In genomic region chr9:104269944-104270343, GRCm38 (mm10) we compare ENCODE assay signal across 25 mouse cellular contexts. TPM values are rescaled to one million over a fixed set of nuclear protein-coding genes. Genes with fewer than 3 reads are reported as not detected.
A peak's percentile ranks its signal among the peaks of the same experiment; 100 is the strongest.
DNase-seq lines count a peak whose midpoint lies in the region; ATAC-seq and TF ChIP-seq lines count a peak whose summit lies in the region.
"Had no signal": no experiment of that assay in that cellular context is flagged by ENCODE, and none has a peak within 500 bp of the region (broad histone marks: within the 10 kb centered on the region; RNA-seq: fewer than 3 reads in every experiment).

No protein-coding gene starts in this region.

- H3K4me1 ChIP-seq in kidney, embryonic 15.5 days, result no peaks in the 10 kb centered on the region
- peaks cover 18% of the 10 kb centered on the region for H3K4me1 ChIP-seq in bone marrow macrophage, adult 2 months (ENCODE audit: control insufficient read depth, insufficient read depth, low read length)
- H3K4me1 ChIP-seq in intestine, embryonic 15.5 days (replicated peaks), result no peaks in the 10 kb centered on the region
- H3K4me1 ChIP-seq in small intestine, adult 2 months (ENCODE audit: control insufficient read depth, insufficient read depth, insufficient read length, low read length), result peaks cover 11% of the 10 kb centered on the region
- H3K4me1 ChIP-seq in forebrain, embryonic 12.5 days, result peaks cover 4% of the 10 kb centered on the region; the same call in 1 of the 2 replicates
- H3K4me1 ChIP-seq: embryonic facial prominence, embryonic 13.5 days; forebrain, embryonic 10.5 days; heart, embryonic 12.5 days; hindbrain, embryonic 15.5 days; liver, embryonic 15.5 days; midbrain, embryonic 13.5 days had no signal

- no peak for TF ChIP-seq CTCF in bone marrow macrophage, adult 2 months (IDR thresholded peaks at IDR 0.05; ENCODE audit: low read depth, low read length)
- no peak for TF ChIP-seq CTCF in small intestine, adult 2 months (IDR thresholded peaks at IDR 0.05; ENCODE audit: extremely low read depth, insufficient read length, insufficient replicate concordance, low read depth, low read length)
- TF ChIP-seq CTCF in gastrocnemius, adult 2 months (IDR thresholded peaks at IDR 0.05), result no peak

- H3K4me3 ChIP-seq in kidney, embryonic 15.5 days (replicated peaks), result no peak overlapping the region
- H3K4me3 ChIP-seq in bone marrow macrophage, adult 2 months (ENCODE audit: insufficient read depth, low read length), result no peak overlapping the region
- no peak overlapping the region for H3K4me3 ChIP-seq in intestine, embryonic 15.5 days (replicated peaks)
- H3K4me3 ChIP-seq in small intestine, adult 2 months (ENCODE audit: low read depth, low read length), result no peak overlapping the region
- no peak overlapping the region for H3K4me3 ChIP-seq in gastrocnemius, adult 2 months
- no peak overlapping the region for H3K4me3 ChIP-seq in forebrain, embryonic 12.5 days (replicated peaks)
- H3K4me3 ChIP-seq: embryonic facial prominence, embryonic 13.5 days; forebrain, embryonic 10.5 days; heart, embryonic 12.5 days; hindbrain, embryonic 15.5 days; liver, embryonic 15.5 days; midbrain, embryonic 13.5 days had no signal

- H3K9ac ChIP-seq in kidney, embryonic 15.5 days, result no peak overlapping the region
- H3K9ac ChIP-seq in intestine, embryonic 15.5 days, result no peak overlapping the region
- H3K9ac ChIP-seq in forebrain, embryonic 12.5 days, result no peak overlapping the region
- H3K9ac ChIP-seq: embryonic facial prominence, embryonic 13.5 days; heart, embryonic 12.5 days; hindbrain, embryonic 15.5 days; liver, embryonic 15.5 days; lung, embryonic 14.5 days; midbrain, embryonic 13.5 days had no signal

- TF ChIP-seq POLR2A in bone marrow macrophage, adult 2 months (IDR thresholded peaks at IDR 0.05; ENCODE audit: borderline replicate concordance, low read depth, low read length), result no peak
- no peak for TF ChIP-seq POLR2A in small intestine, adult 2 months (IDR thresholded peaks at IDR 0.05; ENCODE audit: low read depth, low read length)

- ATAC-seq in kidney, embryonic 15.5 days (replicated peaks; ENCODE audit: low FRiP score), result no peak
- 0 out of 2 replicates have a peak, but pooled peaks have one; percentile 13 for ATAC-seq in intestine, embryonic 15.5 days
- no peak for ATAC-seq in forebrain, embryonic 12.5 days (ENCODE audit: low FRiP score)
- ATAC-seq: activated CD4-positive, CD25-positive, alpha-beta regulatory T cell, adult 4 months; forebrain, embryonic 16.5 days; midbrain, embryonic 13.5 days had no signal

- H3K4me2 ChIP-seq in kidney, embryonic 15.5 days, result no peak overlapping the region
- H3K4me2 ChIP-seq in intestine, embryonic 15.5 days (replicated peaks), result 0 out of 2 replicates have a peak overlapping the region, but pooled peaks have one; percentile 18
- no peak overlapping the region for H3K4me2 ChIP-seq in forebrain, embryonic 12.5 days
- H3K4me2 ChIP-seq: embryonic facial prominence, embryonic 13.5 days; heart, embryonic 12.5 days; hindbrain, embryonic 15.5 days; liver, embryonic 15.5 days; lung, embryonic 14.5 days; midbrain, embryonic 13.5 days had no signal

- no peaks in the 10 kb centered on the region for H3K27me3 ChIP-seq in kidney, embryonic 15.5 days
- no peaks in the 10 kb centered on the region for H3K27me3 ChIP-seq in intestine, embryonic 15.5 days (replicated peaks)
- H3K27me3 ChIP-seq in small intestine, adult 2 months (ENCODE audit: control insufficient read depth, insufficient read depth, low read length), result no peaks in the 10 kb centered on the region
- no peaks in the 10 kb centered on the region for H3K27me3 ChIP-seq in forebrain, embryonic 12.5 days
- H3K27me3 ChIP-seq: embryonic facial prominence, embryonic 13.5 days; heart, embryonic 12.5 days; liver, embryonic 15.5 days; midbrain, embryonic 13.5 days had no signal

- intact Hi-C loops in gastrocnemius, adult 2 months (cut with DNase I), result no loop called here

- no peak for DNase-seq in kidney, adult 8-10 months
- no peak for DNase-seq in gastrocnemius, adult 2 months
- DNase-seq: adrenal gland, adult 2 months; cerebellum, adult 18-20 months; cerebellum, postnatal 10 days; gastrocnemius, postnatal 14 days; heart, postnatal 4 days; layer of hippocampus, postnatal 36 days; right cerebral cortex, postnatal 14 days; thymus, postnatal 25 days had no signal

- H3K9me3 ChIP-seq in kidney, embryonic 15.5 days (replicated peaks), result no peaks in the 10 kb centered on the region
- no peaks in the 10 kb centered on the region for H3K9me3 ChIP-seq in intestine, embryonic 15.5 days
- no peaks in the 10 kb centered on the region for H3K9me3 ChIP-seq in forebrain, embryonic 12.5 days
- H3K9me3 ChIP-seq: embryonic facial prominence, embryonic 13.5 days; forebrain, embryonic 10.5 days; heart, embryonic 12.5 days; hindbrain, embryonic 15.5 days; liver, embryonic 15.5 days; midbrain, embryonic 13.5 days had no signal

- 51% methylated on average over 3 of the region's 3 CpGs for WGBS in kidney, embryonic 15.5 days
- WGBS in intestine, embryonic 15.5 days, result 72% methylated on average over 3 of the region's 3 CpGs
- WGBS in small intestine, adult 2 months, result 58% methylated on average over 3 of the region's 3 CpGs
- 79% methylated on average over 3 of the region's 3 CpGs for WGBS in forebrain, embryonic 12.5 days

- H3K27ac ChIP-seq in kidney, embryonic 15.5 days, result 0 out of 2 replicates have a peak overlapping the region, but pooled peaks have one; percentile 27
- H3K27ac ChIP-seq in bone marrow macrophage, adult 2 months (ENCODE audit: insufficient read depth, low read depth, low read length), result peak overlapping the region; percentile 73
- no peak overlapping the region for H3K27ac ChIP-seq in intestine, embryonic 15.5 days
- peak overlapping the region; percentile 57 for H3K27ac ChIP-seq in small intestine, adult 2 months (ENCODE audit: insufficient read depth, low read depth, low read length)
- no peak overlapping the region for H3K27ac ChIP-seq in gastrocnemius, adult 2 months
- H3K27ac ChIP-seq in forebrain, embryonic 12.5 days, result no peak overlapping the region
- H3K27ac ChIP-seq: embryonic facial prominence, embryonic 13.5 days; hindbrain, embryonic 15.5 days; kidney, postnatal 0 days; liver, embryonic 15.5 days had no signal

- no peaks in the 10 kb centered on the region for H3K36me3 ChIP-seq in kidney, embryonic 15.5 days
- H3K36me3 ChIP-seq in intestine, embryonic 15.5 days, result no peaks in the 10 kb centered on the region
- H3K36me3 ChIP-seq in small intestine, adult 2 months (ENCODE audit: control insufficient read depth, insufficient read depth, low read length), result no peaks in the 10 kb centered on the region
- no peaks in the 10 kb centered on the region for H3K36me3 ChIP-seq in forebrain, embryonic 12.5 days (replicated peaks)
- H3K36me3 ChIP-seq: embryonic facial prominence, embryonic 13.5 days; forebrain, embryonic 10.5 days; heart, embryonic 12.5 days; hindbrain, embryonic 15.5 days; liver, embryonic 15.5 days; midbrain, embryonic 13.5 days had no signal

RNA-seq across cellular contexts. Expression of gene Dnajc13, which starts 7.2 kb away (rescaled TPM):
- polyA plus RNA-seq in kidney, embryonic 15.5 days (2015; fragmentation: Nextera tagmentation; extraction: Ambion mirVana), result 19.9 and 23.0 TPM in 2 replicates
- 65.0 and 86.1 TPM in 2 replicates for polyA plus RNA-seq in bone marrow macrophage, adult 2 months (2012; ENCODE audit: insufficient read depth, insufficient read length, missing spikeins)
- 19.1 and 21.8 TPM in 2 replicates for polyA plus RNA-seq in intestine, embryonic 15.5 days (2015; fragmentation: Nextera tagmentation; extraction: Ambion mirVana)
- 24.8 and 58.5 TPM in 2 replicates for polyA plus RNA-seq in small intestine, adult 2 months (2012; rRNA removed)
- 10 to 100 TPM; 29.7 to 32.1 TPM for total RNA-seq in gastrocnemius, adult 2 months (2021)
- polyA plus RNA-seq in forebrain, embryonic 12.5 days (2016; fragmentation: Nextera tagmentation; extraction: Ambion mirVana), result 21.7 and 26.7 TPM in 2 replicates

Comparison
In these comparisons a context has a peak if more than half of its experiments do, and no peak if none do; other contexts are left out.
1. H3K27ac ChIP-seq: peak in kidney, embryonic 15.5 days (single experiment), bone marrow macrophage, adult 2 months (single experiment) and small intestine, adult 2 months (single experiment); none in intestine, embryonic 15.5 days (single experiment), gastrocnemius, adult 2 months (single experiment) and forebrain, embryonic 12.5 days (single experiment).